Mouse (Mus musculus): ENCODE results near the gene Hist1h4j. TPM values are rescaled to one million over a fixed set of nuclear protein-coding genes. Genes with fewer than 3 reads are reported as not detected.

Gene Hist1h4j
- polyA plus RNA-seq, 1 experiment, result not detected

GRCm38 (mm10) chr13:21783255-21783617, 48.4 kb downstream of the Hist1h4j start, which contains the start of gene Hist1h3i:
Gene Hist1h3i (minus strand): TSS chr13:21783370.
- Histone ChIP-seq H3K4me1 (ENCODE audit: control insufficient read depth, insufficient read depth, insufficient read length, low read length) (no peaks in the 10 kb centered on the region), H3K4me3 (ENCODE audit: insufficient read depth, low read depth, low read length) (peak within 1 kb of the TSS; percentile 57), H3K27ac (replicated peaks; ENCODE audit: low read depth, low read length) (no peak within 1 kb of the TSS)

- H3K27ac ChIP-seq (replicated peaks; ENCODE audit: low read depth, low read length), result no peak overlapping the region
- no peaks in the 10 kb centered on the region for H3K4me1 ChIP-seq (ENCODE audit: control insufficient read depth, insufficient read depth, insufficient read length, low read length)
- H3K4me3 ChIP-seq (ENCODE audit: insufficient read depth, low read depth, low read length), result peak overlapping the region; percentile 31
Observed at GRCm38 (mm10) chr13:21783734-21784161, 48.9 kb downstream of the Hist1h4j start.

- Histone ChIP-seq H3K4me1 (ENCODE audit: control insufficient read depth, insufficient read depth, insufficient read length, low read length) (no peaks in the 10 kb centered on the region), H3K4me3 (ENCODE audit: insufficient read depth, low read depth, low read length) (no peak overlapping the region), H3K27ac (replicated peaks; ENCODE audit: low read depth, low read length) (no peak overlapping the region)
Observed at GRCm38 (mm10) chr13:21784311-21784710, 49.4 kb downstream of the Hist1h4j start.

Other genes with a start within 250 kb of the Hist1h4j start
- gene AK157302, start 239.8 kb upstream of the Hist1h4j start, polyA plus RNA-seq (2012; ENCODE audit: insufficient read depth, insufficient read length, missing spikeins), result 1.6 TPM in 1 of 2 replicates, not detected in the other
- gene Gm11273, start 233.6 kb upstream of the Hist1h4j start, polyA plus RNA-seq (2012; ENCODE audit: insufficient read depth, insufficient read length, missing spikeins), result 124 and 176 TPM in 2 replicates
- gene Zkscan8, start 203.9 kb upstream of the Hist1h4j start, polyA plus RNA-seq (2012; ENCODE audit: insufficient read depth, insufficient read length, missing spikeins), result 6.0 and 6.4 TPM in 2 replicates
- not detected in 2 replicates for gene Olfr1366, start 192.3 kb upstream of the Hist1h4j start, polyA plus RNA-seq (2012; ENCODE audit: insufficient read depth, insufficient read length, missing spikeins)
- not detected in 2 replicates for gene Olfr1535, start 175.2 kb upstream of the Hist1h4j start, polyA plus RNA-seq (2012; ENCODE audit: insufficient read depth, insufficient read length, missing spikeins)
- not detected in 2 replicates for gene Olfr1364, start 153.3 kb upstream of the Hist1h4j start, polyA plus RNA-seq (2012; ENCODE audit: insufficient read depth, insufficient read length, missing spikeins)
- not detected in 2 replicates for gene Olfr1362, start 121.0 kb upstream of the Hist1h4j start, polyA plus RNA-seq (2012; ENCODE audit: insufficient read depth, insufficient read length, missing spikeins)
- not detected in 2 replicates for gene Olfr11, start 92.5 kb upstream of the Hist1h4j start, polyA plus RNA-seq (2012; ENCODE audit: insufficient read depth, insufficient read length, missing spikeins)
- gene Olfr1361, start 71.7 kb upstream of the Hist1h4j start, polyA plus RNA-seq (2012; ENCODE audit: insufficient read depth, insufficient read length, missing spikeins), result not detected in 2 replicates
- not detected in 2 replicates for gene Olfr1360, start 57.7 kb upstream of the Hist1h4j start, polyA plus RNA-seq (2012; ENCODE audit: insufficient read depth, insufficient read length, missing spikeins)
- not detected in 2 replicates for gene Olfr1359, start 37.0 kb upstream of the Hist1h4j start, polyA plus RNA-seq (2012; ENCODE audit: insufficient read depth, insufficient read length, missing spikeins)
- not detected in 2 replicates for gene Hist1h2bl, start 18.9 kb upstream of the Hist1h4j start, polyA plus RNA-seq (2012; ENCODE audit: insufficient read depth, insufficient read length, missing spikeins)
- gene Hist1h2ai, start 18.6 kb upstream of the Hist1h4j start, polyA plus RNA-seq (2012; ENCODE audit: insufficient read depth, insufficient read length, missing spikeins), result not detected in 2 replicates
- not detected in 2 replicates for gene Hist1h3h, start 17.4 kb upstream of the Hist1h4j start, polyA plus RNA-seq (2012; ENCODE audit: insufficient read depth, insufficient read length, missing spikeins)
- gene Hist1h2bm, start 13.0 kb upstream of the Hist1h4j start, polyA plus RNA-seq (2012; ENCODE audit: insufficient read depth, insufficient read length, missing spikeins), result not detected in 2 replicates
- gene Hist1h4k, start 15.4 kb downstream of the Hist1h4j start, polyA plus RNA-seq (2012; ENCODE audit: insufficient read depth, insufficient read length, missing spikeins), result 4.7 TPM in 1 of 2 replicates, not detected in the other
- gene Hist1h2ak, start 18.8 kb downstream of the Hist1h4j start, polyA plus RNA-seq (2012; ENCODE audit: insufficient read depth, insufficient read length, missing spikeins), result not detected in 2 replicates
- not detected in 2 replicates for gene Hist1h2bn, start 19.1 kb downstream of the Hist1h4j start, polyA plus RNA-seq (2012; ENCODE audit: insufficient read depth, insufficient read length, missing spikeins)
- not detected in 2 replicates for gene Hist1h1b, start 45.6 kb downstream of the Hist1h4j start, polyA plus RNA-seq (2012; ENCODE audit: insufficient read depth, insufficient read length, missing spikeins)
- gene Hist1h3i, start 48.3 kb downstream of the Hist1h4j start, polyA plus RNA-seq (2012; ENCODE audit: insufficient read depth, insufficient read length, missing spikeins), result not detected in 2 replicates
- gene Hist1h2an, start 52.2 kb downstream of the Hist1h4j start, polyA plus RNA-seq (2012; ENCODE audit: insufficient read depth, insufficient read length, missing spikeins), result not detected in 2 replicates
- gene Hist1h2bp, start 52.4 kb downstream of the Hist1h4j start, polyA plus RNA-seq (2012; ENCODE audit: insufficient read depth, insufficient read length, missing spikeins), result not detected in 2 replicates
- 1.3 TPM in 1 of 2 replicates, not detected in the other for gene Hist1h2bq, start 75.1 kb downstream of the Hist1h4j start, polyA plus RNA-seq (2012; ENCODE audit: insufficient read depth, insufficient read length, missing spikeins)
- not detected in 2 replicates for gene Hist1h2ao, start 75.4 kb downstream of the Hist1h4j start, polyA plus RNA-seq (2012; ENCODE audit: insufficient read depth, insufficient read length, missing spikeins)
- 2.8 TPM in 1 of 2 replicates, not detected in the other for gene Hist1h4m, start 76.7 kb downstream of the Hist1h4j start, polyA plus RNA-seq (2012; ENCODE audit: insufficient read depth, insufficient read length, missing spikeins)
- gene Hist1h4n, start 97.1 kb downstream of the Hist1h4j start, polyA plus RNA-seq (2012; ENCODE audit: insufficient read depth, insufficient read length, missing spikeins), result not detected in 2 replicates
- not detected in 2 replicates for gene Hist1h2ap, start 98.4 kb downstream of the Hist1h4j start, polyA plus RNA-seq (2012; ENCODE audit: insufficient read depth, insufficient read length, missing spikeins)
- not detected in 2 replicates for gene Hist1h2br, start 98.7 kb downstream of the Hist1h4j start, polyA plus RNA-seq (2012; ENCODE audit: insufficient read depth, insufficient read length, missing spikeins)
- gene Zfp184, start 210.0 kb downstream of the Hist1h4j start, polyA plus RNA-seq (2012; ENCODE audit: insufficient read depth, insufficient read length, missing spikeins), result not detected in 2 replicates
- gene Pom121l2, start 246.1 kb downstream of the Hist1h4j start, polyA plus RNA-seq (2012; ENCODE audit: insufficient read depth, insufficient read length, missing spikeins), result not detected in 2 replicates